Mouse (Mus musculus) kidney, postnatal 10 days (tissue): ENCODE data around the gene Tapt1.

Experiments
- DNase-seq: peaks from one replicate; pipeline ENCODE4 v3.0.0; 2021; ENCODE audit warnings: mixed read lengths

Tapt1 gene

DNA sequence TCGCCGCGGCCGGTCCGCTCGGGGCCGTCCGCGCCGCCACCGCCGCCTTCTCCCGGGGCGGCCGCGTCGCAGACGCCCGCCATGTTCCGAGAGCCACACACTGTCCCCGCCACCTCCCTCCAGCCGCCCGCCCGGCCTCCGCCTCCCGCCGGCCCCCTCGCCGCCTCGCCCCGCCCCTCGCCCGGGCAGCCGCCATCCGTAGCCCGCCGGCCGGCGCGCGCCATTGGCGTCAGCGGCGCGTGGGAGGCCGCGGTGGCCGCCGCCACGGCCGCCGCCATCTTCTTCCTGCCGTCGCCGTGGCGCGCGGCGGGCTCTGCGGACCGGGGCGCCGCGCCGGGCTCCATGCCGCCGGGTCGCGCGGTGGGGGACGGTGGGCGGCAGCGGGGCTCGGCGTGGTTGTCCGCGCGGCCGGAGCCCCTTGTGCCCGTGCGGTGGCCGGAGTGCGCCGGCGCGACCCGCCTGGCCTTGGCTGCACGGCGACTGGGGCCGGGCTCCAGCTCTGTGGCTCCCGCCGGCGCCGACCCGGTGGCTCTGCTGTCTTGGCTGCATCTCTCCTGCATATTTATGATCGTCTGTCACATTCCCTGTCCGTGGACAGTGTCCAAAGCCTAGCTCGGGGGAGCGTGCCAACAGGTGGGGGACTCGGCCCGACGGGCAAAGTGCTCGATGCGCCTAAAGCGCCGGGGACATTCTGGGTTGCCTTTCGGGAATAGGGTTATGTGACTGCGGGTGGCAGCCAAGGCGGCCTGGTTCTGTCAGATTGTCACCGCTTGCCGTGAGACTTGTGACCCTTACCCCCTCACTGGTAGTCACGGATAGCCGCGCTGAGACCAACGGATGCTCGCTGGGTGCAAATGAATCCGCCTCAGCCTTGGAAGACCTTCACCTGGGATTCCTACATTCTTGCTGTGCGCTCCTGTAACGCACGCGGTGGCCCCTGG lies at the start of gene Tapt1:
Gene Tapt1, minus strand, starts transcription at position 106 of the 941 bp plus-strand sequence.
- peak; percentile 94 for DNase-seq

GRCm38 (mm10) chr5:44271564-44271963 lies 45.1 kb upstream of the Tapt1 start:
- DNase-seq: no peak

- peak; percentile 44 for DNase-seq
These were observed 42.1 kb upstream of the Tapt1 start for GRCm38 (mm10) chr5:44268524-44268923.

DNA sequence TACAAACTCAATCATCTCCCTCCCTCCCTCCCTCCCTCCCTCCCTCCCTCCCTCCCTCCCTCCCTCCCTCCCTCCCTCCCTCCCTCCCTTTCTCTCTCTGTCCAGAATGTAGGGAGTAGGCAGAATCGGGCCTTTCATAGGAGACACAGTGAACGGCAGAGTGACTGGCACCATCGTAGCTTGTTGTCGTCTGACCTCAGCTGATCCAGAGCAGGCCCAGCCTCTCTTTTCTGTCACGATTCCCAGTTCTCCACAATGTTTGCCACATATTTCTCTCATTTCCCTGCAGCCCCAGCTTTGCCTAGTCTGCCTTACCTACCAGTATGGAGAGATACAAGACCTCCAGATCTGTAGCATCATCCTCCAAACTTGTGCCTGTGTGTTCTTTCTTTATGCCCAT lies 35.3 kb upstream of the Tapt1 start:
- DNase-seq: no peak

- DNase-seq: no peak
These were observed 34.7 kb upstream of the Tapt1 start for GRCm38 (mm10) chr5:44261172-44261571.

DNA sequence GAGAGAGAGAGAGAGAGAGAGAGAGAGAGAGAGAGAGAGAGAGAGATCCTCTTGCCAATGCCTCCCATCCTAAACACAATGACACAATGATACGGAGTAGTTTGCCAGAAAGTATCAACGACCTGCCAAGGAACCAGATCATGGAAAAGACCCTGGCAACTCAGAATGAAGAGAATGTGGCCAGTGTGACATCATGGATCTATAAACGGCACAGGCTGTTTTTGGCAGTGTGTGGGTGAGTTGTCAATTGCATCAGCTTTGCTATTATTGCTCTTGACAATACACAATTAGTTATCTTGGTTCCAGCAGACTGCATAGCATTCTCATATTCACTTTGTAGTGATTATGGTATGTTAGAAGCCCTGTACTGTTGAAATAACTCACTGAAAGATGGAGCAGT lies 33.3 kb upstream of the Tapt1 start:
- no peak for DNase-seq

DNA sequence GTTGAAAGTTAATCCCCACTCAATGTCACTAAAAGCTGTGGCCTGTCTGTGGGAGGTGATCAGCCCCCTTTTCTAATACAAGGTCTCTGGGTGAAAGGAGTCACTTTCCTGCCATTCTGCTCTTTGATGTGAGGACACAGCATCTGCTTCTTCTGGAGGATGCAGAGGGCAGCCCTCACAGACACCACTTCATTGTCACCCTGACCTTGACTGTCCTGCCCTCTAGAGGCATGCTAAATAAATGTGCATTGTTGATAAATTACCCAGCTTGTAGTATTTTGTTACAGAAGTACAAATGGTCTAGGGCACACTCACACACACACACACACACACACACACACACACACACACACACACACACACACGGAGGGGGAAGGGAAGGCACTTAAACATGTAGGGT lies 31.7 kb upstream of the Tapt1 start:
- no peak for DNase-seq

DNA sequence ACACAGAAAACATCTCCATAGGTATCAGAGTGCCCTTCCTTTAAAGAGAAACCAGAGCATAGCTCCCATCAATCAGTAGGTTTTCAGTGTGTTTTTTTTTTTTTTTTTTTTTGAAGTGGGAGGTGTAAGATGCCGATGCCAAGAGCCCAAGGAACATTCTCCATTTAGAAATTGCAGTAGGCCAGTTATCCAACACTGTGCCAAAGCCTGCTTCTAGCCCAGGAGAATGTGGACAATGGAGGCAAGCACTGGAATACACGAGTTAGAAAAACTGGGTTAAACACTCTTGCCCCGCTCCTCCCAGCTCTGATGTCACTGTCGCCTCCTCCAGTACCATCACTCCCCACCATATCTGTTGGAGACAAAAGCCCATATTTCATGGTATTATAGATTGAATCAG lies 31.0 kb upstream of the Tapt1 start:
- no peak for DNase-seq

DNA sequence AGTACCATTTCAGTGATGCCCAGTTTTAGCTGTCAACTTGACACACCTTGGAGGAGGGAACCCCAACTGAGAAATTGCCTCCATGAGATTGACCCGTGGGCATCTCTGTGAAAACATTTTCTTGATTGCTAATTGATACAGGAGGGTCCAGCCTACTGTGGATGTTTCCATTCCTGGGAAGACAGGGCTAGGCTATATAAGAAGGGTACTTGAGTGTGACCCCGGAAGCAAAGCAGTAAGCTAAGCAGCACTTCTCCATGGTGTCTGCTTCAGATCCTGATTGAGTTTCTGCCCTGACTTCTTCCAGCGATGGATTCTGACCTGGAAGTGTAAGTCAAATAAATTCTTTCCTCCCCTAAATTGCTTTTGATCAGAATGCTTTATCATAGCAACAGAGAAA lies 30.1 kb upstream of the Tapt1 start:
- no peak for DNase-seq

- DNase-seq: no peak
These were observed 29.5 kb upstream of the Tapt1 start for GRCm38 (mm10) chr5:44255756-44256398.

DNA sequence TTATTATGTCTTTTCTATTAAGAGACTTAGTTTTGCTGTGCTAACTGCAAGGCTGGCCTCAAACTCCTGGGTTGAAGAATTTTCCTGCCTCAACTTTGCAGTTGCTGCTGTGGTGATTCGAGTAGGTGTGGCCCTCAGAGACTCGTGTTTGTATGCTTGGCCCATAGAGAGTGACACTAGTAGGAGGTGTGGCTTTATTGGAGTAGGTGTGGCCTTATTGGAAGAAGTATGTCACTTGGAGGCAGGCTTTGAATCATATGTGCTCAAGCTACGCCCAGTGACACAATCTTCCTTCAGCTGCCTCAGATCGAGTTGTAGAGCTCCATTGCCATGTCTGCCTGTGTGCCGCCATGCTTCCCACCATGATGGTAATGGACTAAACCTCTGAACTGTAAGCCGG lies 27.0 kb upstream of the Tapt1 start:
- no peak for DNase-seq

DNA sequence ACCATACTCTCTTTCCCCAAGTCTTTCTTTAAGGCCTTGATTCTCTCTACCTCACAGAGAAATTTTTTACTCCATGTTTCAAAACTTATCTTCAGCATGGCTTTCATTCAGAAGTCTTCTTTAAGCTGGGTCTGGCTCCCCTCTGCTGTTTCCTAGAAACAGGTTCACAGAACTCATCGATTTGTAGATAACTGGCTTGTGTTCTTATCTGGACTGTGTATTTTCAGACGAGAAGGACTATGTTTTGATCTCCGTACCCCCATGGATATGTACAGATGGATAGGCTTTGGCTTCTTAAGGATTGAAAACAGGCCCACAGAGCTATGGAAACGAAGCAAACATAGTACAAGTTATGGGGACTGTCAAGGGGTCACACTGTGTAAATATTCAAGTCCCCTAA lies 26.0 kb upstream of the Tapt1 start:
- DNase-seq: no peak

GRCm38 (mm10) chr5:44250211-44250955 lies 24.0 kb upstream of the Tapt1 start:
- DNase-seq: no peak

DNA sequence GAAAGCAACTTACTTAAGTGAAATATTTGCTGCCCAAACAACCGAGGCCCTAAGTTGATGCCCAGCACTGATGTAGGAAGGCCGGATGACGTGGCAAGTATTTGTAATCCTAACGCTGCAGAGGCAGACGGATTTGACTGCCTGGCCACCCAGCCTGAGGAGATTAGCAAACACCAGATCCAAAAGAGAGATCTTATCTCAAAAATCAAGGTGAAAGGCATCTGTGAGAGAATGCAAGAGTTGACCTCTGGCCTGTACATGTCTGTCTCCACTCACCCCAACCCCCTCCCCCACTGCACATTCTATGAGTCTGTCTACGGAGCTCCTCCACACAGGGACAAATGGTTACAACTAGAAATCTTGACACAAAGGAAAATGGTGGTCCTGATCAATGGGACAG lies 22.9 kb upstream of the Tapt1 start:
- no peak for DNase-seq

- DNase-seq: no peak
These were observed 20.2 kb upstream of the Tapt1 start for GRCm38 (mm10) chr5:44246493-44247217.

DNA sequence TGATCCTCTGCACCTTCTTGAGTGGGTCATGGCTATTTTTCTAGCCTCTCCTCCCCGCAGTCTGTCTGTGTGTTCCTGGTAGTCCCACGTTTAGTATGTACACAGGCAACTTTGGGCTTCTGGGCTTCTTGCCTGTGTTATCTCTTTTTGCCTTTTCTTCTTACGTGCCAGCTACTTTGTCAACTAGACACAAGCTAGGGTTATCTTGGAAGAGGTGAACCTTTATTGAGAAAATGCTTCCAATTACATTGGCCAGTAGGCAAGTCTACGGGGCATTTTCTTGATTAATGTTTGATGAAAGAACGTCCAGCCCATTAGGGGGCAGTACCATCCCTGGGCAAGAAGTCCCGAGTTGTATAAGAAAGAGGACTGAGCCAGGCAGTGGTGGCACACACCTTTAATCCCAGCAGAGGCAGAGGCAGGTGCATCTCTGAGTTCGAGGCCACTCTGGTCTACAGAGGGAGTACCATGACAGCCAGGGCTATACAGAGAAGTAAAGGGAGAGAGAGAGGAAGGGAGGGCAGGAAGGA lies 18.5 kb upstream of the Tapt1 start:
- DNase-seq: no peak

DNA sequence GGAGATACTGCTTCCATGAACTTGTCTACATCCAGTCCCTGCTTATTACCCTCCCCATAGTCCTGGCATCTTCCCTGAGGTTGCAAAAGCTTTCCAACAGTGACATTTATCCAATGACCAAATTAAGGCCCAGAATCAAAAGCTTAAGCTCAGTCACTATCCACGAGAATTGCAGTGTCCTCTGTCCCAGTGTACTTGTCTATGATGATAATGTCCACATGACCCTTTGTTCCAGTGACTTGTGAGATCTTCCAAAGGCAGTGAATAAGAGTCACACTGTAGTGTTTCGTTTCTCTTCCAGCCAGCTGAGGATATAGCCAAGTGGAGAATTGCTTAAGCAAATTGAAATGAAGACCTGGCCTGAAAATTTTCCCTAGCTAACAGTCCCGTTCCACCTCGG lies 16.4 kb upstream of the Tapt1 start:
- no peak for DNase-seq

- DNase-seq: no peak
These were observed 15.3 kb upstream of the Tapt1 start for GRCm38 (mm10) chr5:44241726-44242125.

GRCm38 (mm10) chr5:44239187-44240136 lies 13.0 kb upstream of the Tapt1 start:
- peak; percentile 55 for DNase-seq

DNA sequence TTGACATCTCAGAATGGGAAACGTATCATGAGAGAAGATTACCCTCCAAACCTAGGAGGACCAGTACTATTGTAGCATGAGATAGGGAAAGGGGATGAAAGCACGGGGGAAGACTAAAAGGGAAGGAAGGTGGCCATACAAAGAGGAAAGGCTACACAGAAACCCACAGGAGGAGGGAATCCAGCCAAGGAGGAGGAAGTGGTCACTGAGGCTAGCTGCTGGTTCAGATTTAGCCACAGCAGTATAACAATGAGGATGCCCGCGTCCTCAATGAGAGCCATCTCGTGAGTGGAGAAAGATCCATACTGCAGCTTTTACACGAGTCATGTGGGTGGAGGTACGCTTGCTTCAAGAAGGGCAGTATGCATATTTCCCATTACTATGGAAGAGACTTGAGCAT lies 11.8 kb upstream of the Tapt1 start:
- DNase-seq: no peak

DNA sequence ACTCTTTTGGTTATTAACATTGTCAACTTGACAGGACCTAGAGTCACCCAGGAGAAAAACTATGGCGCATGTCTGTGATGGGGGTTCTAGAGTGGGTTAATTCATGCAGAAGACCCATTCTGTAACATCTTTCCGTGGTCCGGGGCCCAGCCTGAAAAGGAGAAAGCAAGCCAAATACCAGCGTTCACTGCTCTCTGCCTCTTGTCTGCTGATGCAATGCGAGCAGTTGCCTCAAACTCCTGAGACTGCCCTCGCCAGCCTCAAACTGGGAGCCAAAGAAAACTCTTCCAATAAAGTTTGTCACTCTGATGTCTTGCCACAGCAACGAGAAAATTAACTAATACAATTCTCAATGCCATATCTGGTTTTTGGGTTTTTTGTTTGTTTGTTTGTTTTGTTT lies 8.2 kb upstream of the Tapt1 start:
- DNase-seq: no peak
